In genomic region chr16:34469277-34469868, GRCm38 (mm10) we compare ENCODE assay signal across 8 mouse cellular contexts.
A peak's percentile ranks its signal among the peaks of the same experiment; 100 is the strongest.
DNase-seq lines count a peak whose midpoint lies in the region; ATAC-seq and TF ChIP-seq lines count a peak whose summit lies in the region.

No protein-coding gene starts in this region.

- H3K36me3 ChIP-seq in forebrain, embryonic 14.5 days (ENCODE audit: control insufficient read depth, insufficient read depth, low read length) = no peaks in the 10 kb centered on the region
- no peaks in the 10 kb centered on the region for H3K36me3 ChIP-seq in midbrain, embryonic 13.5 days
- no peaks in the 10 kb centered on the region for H3K36me3 ChIP-seq in lung, postnatal 0 days (ENCODE audit: insufficient read depth, low read length)

- WGBS in forebrain, embryonic 14.5 days = 33% methylated on average over 8 of the region's 8 CpGs
- WGBS in midbrain, embryonic 13.5 days = 31% methylated on average over 8 of the region's 8 CpGs
- 41% methylated on average over 8 of the region's 8 CpGs for WGBS in lung, postnatal 0 days

- H3K9ac ChIP-seq in forebrain, embryonic 14.5 days (ENCODE audit: low read length) = no peak overlapping the region
- no peak overlapping the region for H3K9ac ChIP-seq in midbrain, embryonic 13.5 days (replicated peaks)
- no peak overlapping the region for H3K9ac ChIP-seq in lung, postnatal 0 days (replicated peaks; ENCODE audit: low read depth)

- peak; percentile 76 for ATAC-seq in forebrain, embryonic 14.5 days
- ATAC-seq in midbrain, embryonic 13.5 days = peak; percentile 72
- ATAC-seq in erythroid progenitor cell, adult 5-6 weeks (replicated peaks; ENCODE audit: low FRiP score, poor library complexity, severe bottlenecking) = no peak
- ATAC-seq in lung, postnatal 0 days = no peak
- ATAC-seq in inflammation-experienced regulatory T-cells, adult 6 months = no peak

- no peaks in the 10 kb centered on the region for H3K9me3 ChIP-seq in forebrain, embryonic 14.5 days (replicated peaks; ENCODE audit: control insufficient read depth, low read length)
- H3K9me3 ChIP-seq in midbrain, embryonic 13.5 days = no peaks in the 10 kb centered on the region
- H3K9me3 ChIP-seq in lung, postnatal 0 days (ENCODE audit: low read length) = no peaks in the 10 kb centered on the region

- no peak for TF ChIP-seq EP300 in lung, postnatal 0 days (IDR thresholded peaks at IDR 0.05)

- H3K4me3 ChIP-seq in forebrain, embryonic 14.5 days (ENCODE audit: low read depth, low read length) = no peak overlapping the region
- no peak overlapping the region for H3K4me3 ChIP-seq in midbrain, embryonic 13.5 days (replicated peaks)
- no peak overlapping the region for H3K4me3 ChIP-seq in lung, postnatal 0 days (ENCODE audit: low read depth, low read length)

- H3K4me2 ChIP-seq in forebrain, embryonic 14.5 days (ENCODE audit: low read length) = peak overlapping the region; percentile 11
- H3K4me2 ChIP-seq in midbrain, embryonic 13.5 days (replicated peaks) = peak overlapping the region; percentile 19; the same call in 1 of the 2 replicates
- H3K4me2 ChIP-seq in lung, postnatal 0 days (replicated peaks; ENCODE audit: low read depth, low read length) = no peak overlapping the region

- peak; percentile 65 for DNase-seq in layer of hippocampus, adult 11-12 months (ENCODE audit: low spot score)
- no peak for DNase-seq in layer of hippocampus, postnatal 25 days (ENCODE audit: extremely low spot score in 1 of 2, low spot score in 1 of 2)
- DNase-seq in forebrain, embryonic 14.5 days (ENCODE audit: low spot score) = peak; percentile 80
- peak; percentile 29 for DNase-seq in kidney, postnatal 14 days
- no peak for DNase-seq in lung, postnatal 0 days (ENCODE audit: low spot score)

- H3K27ac ChIP-seq in forebrain, embryonic 14.5 days (ENCODE audit: low read depth, low read length) = no peak overlapping the region; the same call in 1 of the 2 replicates
- H3K27ac ChIP-seq in midbrain, embryonic 13.5 days = peak overlapping the region; percentile 36; the same call in 1 of the 2 replicates
- no peak overlapping the region for H3K27ac ChIP-seq in lung, postnatal 0 days (ENCODE audit: low read length)

- H3K4me1 ChIP-seq in forebrain, embryonic 14.5 days (ENCODE audit: control insufficient read depth, insufficient read depth, low read length) = peaks cover 49% of the 10 kb centered on the region
- peaks cover 80% of the 10 kb centered on the region for H3K4me1 ChIP-seq in midbrain, embryonic 13.5 days (replicated peaks)
- no peaks in the 10 kb centered on the region for H3K4me1 ChIP-seq in lung, postnatal 0 days (ENCODE audit: insufficient read depth, low read depth, low read length)

- H3K27me3 ChIP-seq in forebrain, embryonic 14.5 days (replicated peaks; ENCODE audit: control insufficient read depth, insufficient read depth, low read length) = no peaks in the 10 kb centered on the region
- H3K27me3 ChIP-seq in midbrain, embryonic 13.5 days = no peaks in the 10 kb centered on the region
- H3K27me3 ChIP-seq in lung, postnatal 0 days (replicated peaks; ENCODE audit: insufficient read depth, low read length) = no peaks in the 10 kb centered on the region

- no peak for TF ChIP-seq CTCF in lung, postnatal 0 days (IDR thresholded peaks at IDR 0.05)

Comparison
In these comparisons a context has a peak if more than half of its experiments do, and no peak if none do; other contexts are left out.
1. DNase-seq: peak in layer of hippocampus, adult 11-12 months (single experiment), forebrain, embryonic 14.5 days (single experiment) and kidney, postnatal 14 days (single experiment); none in layer of hippocampus, postnatal 25 days (0 of 2) and lung, postnatal 0 days (single experiment).
2. ATAC-seq: peak in forebrain, embryonic 14.5 days (single experiment) and midbrain, embryonic 13.5 days (single experiment); none in erythroid progenitor cell, adult 5-6 weeks (single experiment), lung, postnatal 0 days (single experiment) and inflammation-experienced regulatory T-cells, adult 6 months (single experiment).